Mouse (Mus musculus) spleen, adult 12 weeks (tissue): ENCODE measurements around the gene Cep57.
"Not testable (repeated sequence)": the region's sequence is repeated elsewhere in the genome, so short reads cannot be mapped to it uniquely, and the experiment has no call there.

Source experiments
- DNase-seq: peaks from one replicate; pipeline ENCODE4 v3.0.0; 2022; ENCODE audit warnings: low spot score

The Cep57 gene

DNA sequence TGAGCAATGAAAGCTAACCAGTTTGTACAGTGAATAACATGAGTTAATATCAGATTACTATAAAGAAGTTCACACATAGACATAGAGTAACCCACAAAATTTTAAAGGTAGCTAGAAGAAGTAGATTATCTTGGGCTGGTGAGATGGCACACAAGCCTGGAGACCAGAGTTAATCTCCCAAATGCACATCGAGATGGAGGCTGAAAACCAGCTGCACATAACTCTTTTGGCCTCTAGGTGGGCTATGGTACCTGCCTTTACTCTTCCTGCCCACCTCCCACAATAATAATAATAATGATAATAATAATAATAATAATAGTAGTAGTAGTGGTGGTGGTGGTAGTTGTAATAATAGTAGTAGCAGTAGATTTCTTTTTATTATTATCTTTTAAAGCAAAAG is 32.6 kb downstream of the Cep57 start:
- no peak for DNase-seq

DNA sequence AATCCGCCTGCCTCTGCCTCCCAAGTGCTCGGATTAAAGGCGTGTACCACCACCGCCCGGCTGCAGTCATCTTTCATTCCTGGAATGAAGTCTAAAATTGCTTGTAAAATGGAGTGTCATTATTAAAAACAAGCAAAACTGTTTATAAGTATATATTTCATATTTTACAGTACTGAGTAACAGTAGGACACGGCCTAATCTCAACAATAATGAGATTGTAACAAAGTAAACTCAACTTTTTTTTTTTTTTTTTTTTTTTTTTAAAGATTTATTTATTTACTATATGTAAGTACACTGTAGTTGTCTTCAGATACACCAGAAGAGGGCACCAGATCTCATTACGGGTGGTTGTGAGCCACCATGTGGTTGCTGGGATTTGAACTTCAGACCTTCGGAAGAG is 36.0 kb downstream of the Cep57 start:
- not testable (repeated sequence) for DNase-seq

DNA sequence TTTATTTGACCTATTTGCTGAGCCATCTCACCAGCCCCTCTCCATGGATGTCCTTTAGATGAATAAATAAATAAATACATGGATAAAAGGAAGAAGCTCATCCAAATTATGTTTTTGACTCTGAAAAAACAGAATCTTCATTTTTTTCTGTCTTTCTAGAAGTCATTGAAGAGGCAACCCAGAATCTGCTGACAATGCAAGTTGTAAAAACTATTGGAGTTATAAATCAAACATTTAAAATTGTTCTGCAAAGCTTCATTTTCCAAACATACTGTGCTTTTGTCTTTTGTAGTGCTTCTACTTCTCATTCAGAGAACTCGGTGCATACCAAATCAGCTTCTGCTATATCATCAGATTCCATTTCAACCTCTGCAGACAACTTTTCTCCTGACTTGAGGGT is 44.9 kb downstream of the Cep57 start:
- no peak for DNase-seq

DNA sequence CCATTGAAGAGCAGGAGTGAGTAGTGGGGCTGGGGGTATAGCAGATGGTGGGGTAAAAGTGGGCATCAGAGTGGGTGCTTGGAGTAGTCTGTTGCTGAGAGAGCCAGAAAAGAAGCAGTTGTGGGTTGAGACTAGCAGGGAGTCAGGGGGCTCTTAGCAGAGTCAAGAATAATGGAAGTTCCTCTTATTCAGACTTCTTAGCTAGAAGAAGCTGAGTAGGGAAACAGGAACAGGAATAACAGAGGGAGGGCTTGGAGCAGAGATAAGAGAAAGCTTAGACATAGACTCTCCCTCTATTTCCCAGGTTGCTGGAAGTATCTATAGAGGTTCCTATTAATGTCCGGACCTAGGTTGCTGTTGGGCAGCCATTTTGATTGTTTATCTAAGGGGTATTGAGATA is 52.2 kb downstream of the Cep57 start:
- no peak for DNase-seq

DNA sequence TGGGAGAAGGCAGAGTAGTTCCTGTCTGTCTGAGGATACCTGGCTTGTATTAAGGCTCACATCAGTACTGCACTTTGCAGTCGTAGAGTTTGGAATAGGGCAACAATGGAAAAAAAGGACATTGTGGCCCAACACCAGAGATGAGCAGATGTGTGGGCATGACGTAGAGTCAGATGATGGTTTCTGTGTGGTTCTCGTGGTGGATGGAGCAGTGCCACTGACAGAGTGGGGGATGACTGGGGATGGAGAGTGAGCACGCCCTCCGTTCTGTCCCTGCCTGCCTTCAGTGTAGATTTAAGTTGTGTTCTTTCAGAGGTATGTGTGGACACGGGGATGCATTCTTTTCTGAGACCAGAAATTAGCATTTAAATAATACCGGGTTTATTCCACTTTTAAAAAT is 60.3 kb downstream of the Cep57 start:
- DNase-seq, result no peak

DNA sequence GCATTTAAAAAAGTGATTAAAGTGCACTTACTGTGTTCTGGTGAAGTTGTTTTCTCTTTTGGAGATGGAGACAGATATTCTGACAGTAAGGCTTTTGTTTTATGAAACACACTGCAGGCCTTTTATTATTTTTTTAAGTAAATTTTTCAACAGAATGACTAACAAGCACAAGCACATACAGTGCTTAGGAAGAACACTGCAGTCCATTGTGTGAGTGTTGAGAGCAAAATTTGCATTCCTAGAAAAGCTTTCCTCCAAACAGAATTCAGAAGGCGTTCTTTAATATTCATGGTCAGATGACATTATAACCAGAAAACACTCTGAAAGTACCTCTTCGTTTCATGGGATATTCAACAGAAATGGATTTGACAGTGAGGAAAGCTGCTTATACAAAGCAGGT is 61.3 kb downstream of the Cep57 start:
- DNase-seq, result no peak

DNA sequence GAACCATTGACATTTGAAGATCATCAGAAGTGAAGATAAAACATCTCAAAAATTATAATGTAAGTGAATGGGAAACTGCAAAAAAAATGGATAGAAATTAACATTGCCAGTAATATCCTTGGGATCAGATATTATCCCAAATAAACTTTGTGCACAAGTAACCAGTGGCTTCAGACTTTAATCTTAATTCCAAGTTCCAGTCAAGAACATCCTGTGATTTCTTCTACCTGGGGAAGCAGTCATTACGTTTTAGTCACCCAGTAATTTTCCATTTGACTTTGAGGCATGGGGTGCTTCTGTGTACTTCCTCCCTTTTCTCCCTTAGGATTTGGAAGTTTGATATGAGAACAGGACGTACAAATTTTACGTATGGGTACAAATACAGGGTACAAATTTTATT is 66.5 kb downstream of the Cep57 start:
- no peak for DNase-seq
